Mouse (Mus musculus) intestine, embryonic 14.5 days (tissue): ENCODE measurements around the gene Rin1. TPM values are rescaled to one million over a fixed set of nuclear protein-coding genes. Genes with fewer than 3 reads are reported as not detected.

Source experiments
- ATAC-seq: fragments of 200-750 bp; cut with Nextera tagmentation; replicated peaks from 2 replicates; pipeline ENCODE4 v1.8.0; 2017; ENCODE audit warnings: low read depth, moderate number of reproducible peaks, moderate TSS enrichment, moderate library complexity; ENCODE audit not compliant: low FRiP score, low TSS enrichment
- DNase-seq: peaks from one replicate; pipeline ENCODE4 v3.0.0-alpha.2; 2018; ENCODE audit warnings: low spot score
- H3K27ac ChIP-seq: fragments of 300-500 bp; sonication (generic); 2 replicates; pipeline ENCODE4 v1.5.1; 2014; ENCODE audit warnings: low read depth, mild to moderate bottlenecking, control low read depth
- H3K27me3 ChIP-seq: fragments of 300-500 bp; sonication (generic); replicated peaks from 2 replicates; pipeline ENCODE4 v1.6.1; 2014; ENCODE audit warnings: low read length, control low read depth; ENCODE audit not compliant: control insufficient read depth, insufficient read depth
- H3K36me3 ChIP-seq: fragments of 300-500 bp; sonication (generic); 2 replicates; pipeline ENCODE4 v1.6.1; 2014; ENCODE audit warnings: low read length, control low read depth; ENCODE audit not compliant: control insufficient read depth, insufficient read depth
- H3K4me1 ChIP-seq: fragments of 300-500 bp; sonication (generic); replicated peaks from 2 replicates; pipeline ENCODE4 v1.6.1; 2014; ENCODE audit warnings: low read length, control low read depth, mixed read lengths; ENCODE audit not compliant: control insufficient read depth, insufficient read depth
- H3K4me2 ChIP-seq: fragments of 300-500 bp; sonication (generic); 2 replicates; pipeline ENCODE4 v1.6.1; 2014; ENCODE audit warnings: low read length
- H3K4me3 ChIP-seq: fragments of 300-500 bp; sonication (generic); 2 replicates; pipeline ENCODE4 v1.5.1; 2014; ENCODE audit warnings: low read depth, low read length, control low read depth, mixed read lengths
- H3K9ac ChIP-seq: fragments of 300-500 bp; sonication (generic); 2 replicates; pipeline ENCODE4 v1.6.1; 2014; ENCODE audit warnings: mild to moderate bottlenecking, low read length
- H3K9me3 ChIP-seq: fragments of 300-500 bp; sonication (generic); 2 replicates; pipeline ENCODE4 v1.6.1; 2016; ENCODE audit warnings: low read length, control low read depth; ENCODE audit not compliant: control insufficient read depth
- WGBS: fragments of 180-500 bp; shearing (Covaris S2); extraction: QIAGEN DNeasy Blood & Tissue Kit; methylation state at CpG from one replicate; pipeline ENCODE4 v1.1.7; 2014; 5-methylcytosine and 5-hydroxymethylcytosine counted together
- polyA plus RNA-seq: library from polyadenylated mRNA; unstranded; fragments of >200 nt; fragmentation: Nextera tagmentation; extraction: Ambion mirVana; gene quantifications from 2 replicates; pipeline ENCODE4 v1.2.1, GENCODE M21; 2014

The Rin1 gene
- polyA plus RNA-seq, 1 experiment from 2014 or later = 2.6 TPM

- Histone ChIP-seq H3K4me3 (peak overlapping the region; percentile 86), H3K9me3 (no peaks in the 10 kb centered on the region), H3K36me3 (peaks cover 66% of the 10 kb centered on the region), H3K27me3 (no peaks in the 10 kb centered on the region), H3K4me1 (peaks cover 17% of the 10 kb centered on the region), H3K4me2 (peak overlapping the region; percentile 78), H3K9ac (peak overlapping the region; percentile 85), H3K27ac (peak overlapping the region; percentile 91)
- ATAC-seq (no peak), DNase-seq (no peak)
- 14% methylated on average over 9 of the region's 9 CpGs for WGBS
Observed at GRCm38 (mm10) chr19:5106074-5106473, 55.8 kb downstream of the Rin1 start.

Other genes starting within 250 kb of the Rin1 start
- 25.7 and 29.0 TPM in 2 replicates for gene Gm21992, start 238.9 kb upstream of the Rin1 start, polyA plus RNA-seq
- 77.1 and 82.3 TPM in 2 replicates for gene Rbm14, start 238.8 kb upstream of the Rin1 start, polyA plus RNA-seq
- 48.8 and 49.3 TPM in 2 replicates for gene Ccs, start 211.1 kb upstream of the Rin1 start, polyA plus RNA-seq
- 0.17 TPM in 1 of 2 replicates, not detected in the other for gene Ccdc87, start 211.1 kb upstream of the Rin1 start, polyA plus RNA-seq
- 24.0 and 24.9 TPM in 2 replicates for gene Ctsf, start 195.4 kb upstream of the Rin1 start, polyA plus RNA-seq
- 0.87 and 1.4 TPM in 2 replicates for gene Actn3, start 172.6 kb upstream of the Rin1 start, polyA plus RNA-seq
- gene Zdhhc24, start 171.8 kb upstream of the Rin1 start, polyA plus RNA-seq = 9.7 and 10.9 TPM in 2 replicates
- gene Bbs1, start 143.9 kb upstream of the Rin1 start, polyA plus RNA-seq = 3.2 and 5.2 TPM in 2 replicates
- 109 and 116 TPM in 2 replicates for gene Dpp3, start 122.2 kb upstream of the Rin1 start, polyA plus RNA-seq
- gene Peli3, start 107.4 kb upstream of the Rin1 start, polyA plus RNA-seq = 2.2 and 2.5 TPM in 2 replicates
- gene Mrpl11, start 88.3 kb upstream of the Rin1 start, polyA plus RNA-seq = 119 and 127 TPM in 2 replicates
- 0.31 and 0.42 TPM in 2 replicates for gene Npas4, start 60.2 kb upstream of the Rin1 start, polyA plus RNA-seq
- 6.8 and 7.0 TPM in 2 replicates for gene Slc29a2, start 26.6 kb upstream of the Rin1 start, polyA plus RNA-seq
- 39.1 and 45.2 TPM in 2 replicates for gene B4gat1, start 11.7 kb upstream of the Rin1 start, polyA plus RNA-seq
- gene AC124502.3, start 11.6 kb upstream of the Rin1 start, polyA plus RNA-seq = 1.1 and 1.6 TPM in 2 replicates
- gene Brms1, start 9.1 kb upstream of the Rin1 start, polyA plus RNA-seq = 49.6 and 50.8 TPM in 2 replicates
- 69.8 and 70.2 TPM in 2 replicates for gene Cd248, start 17.6 kb downstream of the Rin1 start, polyA plus RNA-seq
- 7.1 and 8.2 TPM in 2 replicates for gene Tmem151a, start 35.0 kb downstream of the Rin1 start, polyA plus RNA-seq
- 111 and 114 TPM in 2 replicates for gene Yif1a, start 38.1 kb downstream of the Rin1 start, polyA plus RNA-seq
- gene Cnih2, start 48.0 kb downstream of the Rin1 start, polyA plus RNA-seq = 22.3 and 22.9 TPM in 2 replicates
- gene Rab1b, start 56.6 kb downstream of the Rin1 start, polyA plus RNA-seq = 246 and 252 TPM in 2 replicates
- gene Klc2, start 68.1 kb downstream of the Rin1 start, polyA plus RNA-seq = 16.8 and 19.0 TPM in 2 replicates
- 22.9 and 23.4 TPM in 2 replicates for gene Pacs1, start 222.6 kb downstream of the Rin1 start, polyA plus RNA-seq
- 321 and 334 TPM in 2 replicates for gene Sf3b2, start 245.0 kb downstream of the Rin1 start, polyA plus RNA-seq
- gene Gal3st3, start 247.8 kb downstream of the Rin1 start, polyA plus RNA-seq = 2.9 and 3.3 TPM in 2 replicates